Mouse (Mus musculus) midbrain, embryonic 16.5 days (tissue): ENCODE data around the gene Bckdha. TPM values are rescaled to one million over a fixed set of nuclear protein-coding genes. Genes with fewer than 3 reads are reported as not detected.

Source experiments
- ATAC-seq: fragments of 200-750 bp; cut with Nextera tagmentation; 2 replicates; pipeline ENCODE4 v1.8.0; 2017; ENCODE audit warnings: moderate TSS enrichment
- H3K27ac ChIP-seq: fragments of 300-500 bp; sonication (generic); 2 replicates; pipeline ENCODE4 v1.5.1; 2014; ENCODE audit warnings: mild to moderate bottlenecking, low read length, mixed read lengths
- H3K27me3 ChIP-seq: fragments of 300-500 bp; sonication (generic); 2 replicates; pipeline ENCODE4 v1.6.1; 2014; ENCODE audit warnings: low read depth, low read length, mixed read lengths; ENCODE audit not compliant: control insufficient read depth, insufficient read depth
- H3K36me3 ChIP-seq: fragments of 300-500 bp; sonication (generic); 2 replicates; pipeline ENCODE4 v1.6.1; 2014; ENCODE audit warnings: mild to moderate bottlenecking, low read length, moderate library complexity, mixed read lengths; ENCODE audit not compliant: control insufficient read depth, insufficient read depth
- H3K4me1 ChIP-seq: fragments of 300-500 bp; sonication (generic); 2 replicates; pipeline ENCODE4 v1.6.1; 2014; ENCODE audit warnings: mild to moderate bottlenecking, low read length, mixed read lengths; ENCODE audit not compliant: control insufficient read depth, insufficient read depth
- H3K4me2 ChIP-seq: fragments of 300-500 bp; sonication (generic); 2 replicates; pipeline ENCODE4 v1.6.1; 2014; ENCODE audit warnings: mild to moderate bottlenecking, low read length, mixed read lengths
- H3K4me3 ChIP-seq: fragments of 300-500 bp; sonication (generic); 2 replicates; pipeline ENCODE4 v1.5.1; 2014; ENCODE audit warnings: low read depth, mild to moderate bottlenecking, low read length, moderate library complexity, mixed read lengths
- H3K9ac ChIP-seq: fragments of 300-500 bp; sonication (generic); 2 replicates; pipeline ENCODE4 v1.6.1; 2014; ENCODE audit warnings: low read depth, low read length, mixed read lengths
- H3K9me3 ChIP-seq: fragments of 300-500 bp; sonication (generic); replicated peaks from 2 replicates; pipeline ENCODE4 v1.6.1; 2014; ENCODE audit warnings: mild to moderate bottlenecking, low read length, mixed read lengths; ENCODE audit not compliant: control insufficient read depth, poor library complexity, severe bottlenecking
- WGBS: fragments of 180-500 bp; shearing (Covaris S2); extraction: QIAGEN DNeasy Blood & Tissue Kit; methylation state at CpG from one replicate; pipeline ENCODE4 v1.1.7; 2014; 5-methylcytosine and 5-hydroxymethylcytosine counted together
- polyA plus RNA-seq: library from polyadenylated mRNA; unstranded; fragments of >200 nt; fragmentation: Nextera tagmentation; extraction: Ambion mirVana; gene quantifications from 2 replicates; pipeline ENCODE4 v1.2.1, GENCODE M21; 2015

Gene Bckdha
- polyA plus RNA-seq, 1 experiment from 2014 or later: 41.4 TPM

DNA sequence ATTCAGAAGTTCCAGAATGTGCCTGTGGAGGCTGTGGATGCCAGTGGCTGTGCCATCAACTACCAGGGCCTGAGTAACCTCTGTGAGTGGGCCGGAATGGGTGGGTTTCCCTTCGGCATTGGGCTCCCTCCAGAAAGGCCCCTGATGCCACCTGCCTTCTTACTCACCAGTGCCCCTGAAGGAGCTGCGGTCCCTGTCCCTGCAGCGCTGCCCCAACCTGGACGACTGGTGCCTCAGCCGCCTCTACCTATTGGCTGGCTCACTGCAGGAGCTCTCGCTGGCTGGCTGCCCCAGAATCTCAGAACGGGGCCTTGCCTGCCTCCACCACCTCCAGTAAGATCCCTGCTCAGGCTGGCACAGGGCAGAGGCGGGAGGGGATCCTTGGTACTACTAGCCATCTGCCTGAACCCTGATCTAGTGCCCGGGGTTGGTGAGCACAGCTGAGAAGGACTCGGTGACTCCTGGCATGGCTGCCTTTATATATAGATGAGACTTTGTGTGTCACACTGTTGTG is 34.9 kb downstream of the Bckdha start:
- peaks cover 6% of the 10 kb centered on the region for H3K36me3 ChIP-seq
- no peak for ATAC-seq
- H3K4me1 ChIP-seq: peaks cover 10% of the 10 kb centered on the region
- H3K9ac ChIP-seq: no peak overlapping the region
- H3K27ac ChIP-seq: no peak overlapping the region
- H3K4me3 ChIP-seq: no peak overlapping the region
- peaks cover 7% of the 10 kb centered on the region for H3K27me3 ChIP-seq
- no peaks in the 10 kb centered on the region for H3K9me3 ChIP-seq
- H3K4me2 ChIP-seq: no peak overlapping the region
- 90% methylated on average over 11 of the region's 11 CpGs for WGBS

DNA sequence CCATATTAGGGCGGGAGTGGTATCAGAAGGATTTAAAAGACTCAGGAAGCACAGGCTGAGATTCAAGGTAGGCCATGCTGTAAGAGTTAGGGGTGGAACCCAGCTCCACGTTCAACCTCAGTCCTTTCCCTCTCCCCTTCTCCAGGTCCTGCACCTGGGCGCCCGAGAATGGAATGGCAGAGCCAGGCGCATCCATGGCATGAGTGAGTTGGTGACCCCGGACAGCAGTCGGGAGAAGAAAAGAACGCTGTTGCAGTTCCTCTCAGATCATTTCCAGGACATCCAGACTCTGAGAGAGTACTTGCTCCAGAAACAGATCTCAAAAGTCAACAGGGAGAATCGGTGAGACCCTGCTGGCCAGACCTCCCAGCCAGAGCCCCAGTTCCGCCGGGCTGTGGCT is 38.0 kb downstream of the Bckdha start:
- no peaks in the 10 kb centered on the region for H3K27me3 ChIP-seq
- H3K9ac ChIP-seq: no peak overlapping the region
- no peak overlapping the region for H3K4me3 ChIP-seq
- peaks cover 6% of the 10 kb centered on the region for H3K4me1 ChIP-seq
- WGBS: 93% methylated on average over 11 of the region's 11 CpGs
- H3K27ac ChIP-seq: no peak overlapping the region
- H3K4me2 ChIP-seq: no peak overlapping the region
- H3K9me3 ChIP-seq: no peaks in the 10 kb centered on the region
- no peak for ATAC-seq
- peaks cover 2% of the 10 kb centered on the region for H3K36me3 ChIP-seq

DNA sequence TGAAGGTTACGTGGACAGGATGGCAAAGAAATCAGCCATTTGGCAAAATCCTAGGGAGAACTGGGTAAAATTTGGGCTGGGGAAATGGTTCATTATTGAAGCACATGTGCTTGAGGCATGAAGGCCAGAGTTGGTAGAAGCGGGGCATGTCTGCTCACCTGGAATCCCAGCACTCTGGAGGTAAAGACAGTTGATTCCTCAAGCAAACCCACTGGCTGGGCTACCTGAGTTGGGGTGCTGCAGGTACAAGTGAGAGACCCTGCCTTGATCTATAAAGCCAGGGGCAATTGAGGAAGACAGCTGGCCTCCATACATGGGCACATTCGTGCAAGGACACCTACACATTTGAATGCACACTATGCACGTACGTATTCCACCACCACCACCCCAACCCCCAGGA is 38.7 kb downstream of the Bckdha start:
- Histone ChIP-seq H3K4me3 (peak overlapping the region; percentile 58), H3K9me3 (no peaks in the 10 kb centered on the region), H3K36me3 (peaks cover under 1% of the 10 kb centered on the region), H3K4me1 (peaks cover 6% of the 10 kb centered on the region), H3K27ac (no peak overlapping the region), H3K9ac (no peak overlapping the region), H3K27me3 (no peaks in the 10 kb centered on the region), H3K4me2 (peak overlapping the region; percentile 71)
- WGBS: 95% methylated on average over 5 of the region's 5 CpGs
- no peak for ATAC-seq

DNA sequence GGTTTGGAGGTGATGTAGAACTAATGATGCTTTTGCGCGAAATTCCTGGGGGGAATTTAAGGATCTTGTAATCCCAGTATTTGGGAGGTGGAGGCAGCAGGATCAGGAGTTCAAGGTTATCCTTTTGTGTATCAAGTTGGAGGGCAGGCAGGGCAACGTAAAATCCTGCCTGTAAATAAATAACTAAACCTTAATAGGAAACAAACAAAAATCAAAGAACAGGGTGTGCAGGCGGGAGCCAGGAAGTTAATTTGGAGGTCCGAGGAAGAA is 39.1 kb downstream of the Bckdha start:
- H3K27ac ChIP-seq: peak overlapping the region; percentile 68; the same call in 1 of the 2 replicates
- peak overlapping the region; percentile 58 for H3K4me3 ChIP-seq
- H3K36me3 ChIP-seq: no peaks in the 10 kb centered on the region; the same call in none of the 2 replicates
- no peaks in the 10 kb centered on the region for H3K27me3 ChIP-seq
- H3K4me2 ChIP-seq: peak overlapping the region; percentile 71
- 26% methylated on average over 5 of the region's 5 CpGs for WGBS
- peaks cover 6% of the 10 kb centered on the region for H3K4me1 ChIP-seq
- H3K9ac ChIP-seq: peak overlapping the region; percentile 68
- no peaks in the 10 kb centered on the region for H3K9me3 ChIP-seq
- ATAC-seq: no peak

DNA sequence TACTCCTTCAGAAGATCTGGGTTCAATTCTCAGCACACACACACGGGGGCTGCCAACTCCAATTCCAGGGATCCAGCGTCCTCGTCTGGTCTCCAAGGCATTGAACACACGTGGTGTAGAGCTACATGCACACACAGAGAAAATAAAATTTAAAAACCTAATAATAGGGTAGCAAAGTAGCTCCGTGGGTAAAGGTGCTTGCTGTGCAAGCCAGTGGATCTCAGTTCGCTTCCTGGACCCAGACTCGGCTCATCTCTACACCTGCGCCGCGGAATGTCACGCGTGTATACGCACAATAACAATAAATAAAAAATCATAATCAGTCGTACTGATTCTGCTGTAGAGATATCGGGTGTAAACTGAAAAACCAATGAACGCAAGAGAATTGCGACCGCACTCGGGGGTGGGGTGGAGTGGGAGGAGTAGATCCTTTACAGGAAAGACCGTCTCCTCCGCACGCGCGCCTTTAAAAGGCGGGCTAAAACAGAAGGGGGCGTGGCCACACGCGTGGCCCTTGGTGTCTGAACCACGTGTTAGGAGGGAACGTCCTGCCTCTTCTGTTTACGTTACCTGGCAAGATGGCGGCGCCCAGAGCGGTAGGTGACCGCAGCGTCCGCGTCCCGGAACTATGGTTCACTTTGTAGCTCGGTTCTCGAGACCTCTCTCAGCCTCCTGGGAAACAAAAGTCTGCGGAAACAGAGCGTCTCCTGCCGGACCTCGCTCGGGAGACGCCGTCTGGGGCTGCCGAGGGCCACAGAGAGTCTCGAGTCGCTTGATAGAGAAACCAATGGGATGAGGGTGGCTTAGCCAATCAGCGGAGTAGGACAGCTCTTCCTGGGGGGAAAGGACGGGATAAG is 39.7 kb downstream of the Bckdha start, which contains the start of gene Dmac2:
TSS of gene Dmac2 (plus strand) at position 550 of the 857 bp plus-strand sequence.
- peak within 1 kb of the TSS; percentile 68; the same call in 1 of the 2 replicates for H3K27ac ChIP-seq
- H3K9ac ChIP-seq: peak within 1 kb of the TSS; percentile 68
- WGBS: under 1% methylated on average over 53 of the region's 53 CpGs
- peaks cover 6% of the 10 kb centered on the region for H3K4me1 ChIP-seq
- H3K9me3 ChIP-seq: no peaks in the 10 kb centered on the region
- H3K4me3 ChIP-seq: peak within 1 kb of the TSS; percentile 58
- no peaks in the 10 kb centered on the region; the same call in none of the 2 replicates for H3K36me3 ChIP-seq
- H3K4me2 ChIP-seq: peak within 1 kb of the TSS; percentile 71
- ATAC-seq: peak; percentile 95
- no peaks in the 10 kb centered on the region for H3K27me3 ChIP-seq

DNA sequence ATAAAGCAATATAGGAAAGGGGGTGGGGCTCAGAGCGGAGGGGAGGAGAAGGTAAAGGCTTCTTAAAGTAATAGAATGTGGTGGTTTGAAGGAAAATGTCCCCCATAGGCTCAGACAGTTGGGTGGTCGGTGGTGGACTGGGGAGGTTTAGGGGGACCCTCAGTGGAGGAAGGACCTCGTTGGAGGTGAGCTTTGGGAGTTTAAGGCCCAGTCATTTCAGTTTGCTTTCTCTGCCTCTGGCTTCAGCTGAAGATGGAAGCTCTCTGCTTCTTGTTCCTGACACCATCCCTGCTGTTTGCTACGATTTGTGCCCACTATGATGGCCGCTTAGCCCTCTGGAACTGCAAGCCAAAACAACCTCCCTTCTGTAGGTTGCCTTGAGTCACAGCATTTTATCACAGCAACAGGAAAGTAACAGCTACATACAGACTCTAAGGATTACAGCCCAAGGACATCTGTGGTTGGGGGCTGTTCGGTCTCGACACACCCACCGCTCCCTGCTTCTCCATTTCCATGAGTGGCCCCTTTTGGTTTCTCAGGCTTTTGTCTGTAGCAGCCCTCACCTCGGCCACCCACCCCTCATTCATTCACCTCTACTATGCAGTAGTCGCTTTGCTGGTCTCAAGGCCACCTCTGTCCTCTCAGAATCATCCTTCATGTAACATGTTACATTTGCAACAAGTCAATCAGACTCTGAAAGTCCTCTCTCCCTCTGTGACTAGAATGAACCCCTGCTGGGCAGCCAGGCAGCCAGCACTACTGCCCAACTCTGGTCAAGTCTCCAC is 41.2 kb downstream of the Bckdha start:
- Histone ChIP-seq H3K4me1 (peaks cover 6% of the 10 kb centered on the region), H3K4me2 (no peak overlapping the region), H3K4me3 (no peak overlapping the region), H3K27ac (no peak overlapping the region), H3K9me3 (no peaks in the 10 kb centered on the region), H3K9ac (no peak overlapping the region), H3K36me3 (no peaks in the 10 kb centered on the region), H3K27me3 (no peaks in the 10 kb centered on the region)
- ATAC-seq: no peak
- 86% methylated on average over 10 of the region's 10 CpGs for WGBS

DNA sequence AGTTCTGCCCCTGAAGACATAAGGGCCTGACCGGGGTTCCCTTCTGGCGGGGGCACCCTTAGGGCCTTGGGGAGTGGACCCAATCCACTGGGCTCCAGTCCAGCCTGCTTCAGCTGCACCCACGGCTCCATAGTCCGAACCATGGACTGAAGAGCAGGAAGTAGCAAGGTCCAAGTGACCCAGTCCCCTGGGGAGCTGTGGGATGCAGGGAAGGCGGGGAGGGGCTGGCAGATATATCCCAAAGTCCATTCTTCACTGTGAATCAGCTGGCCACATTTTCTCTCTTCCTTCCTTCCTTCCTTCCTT is 43.1 kb downstream of the Bckdha start, which contains the start of gene Erich4:
TSS of gene Erich4 (minus strand) at position 187 of the 306 bp plus-strand sequence.
- H3K4me3 ChIP-seq: no peak within 1 kb of the TSS
- H3K9ac ChIP-seq: no peak within 1 kb of the TSS
- no peaks in the 10 kb centered on the region for H3K9me3 ChIP-seq
- ATAC-seq: no peak
- WGBS: 90% methylated on average over 5 of the region's 5 CpGs
- H3K4me1 ChIP-seq: peaks cover 6% of the 10 kb centered on the region
- no peak within 1 kb of the TSS for H3K4me2 ChIP-seq
- no peaks in the 10 kb centered on the region for H3K27me3 ChIP-seq
- no peaks in the 10 kb centered on the region for H3K36me3 ChIP-seq
- no peak within 1 kb of the TSS for H3K27ac ChIP-seq

DNA sequence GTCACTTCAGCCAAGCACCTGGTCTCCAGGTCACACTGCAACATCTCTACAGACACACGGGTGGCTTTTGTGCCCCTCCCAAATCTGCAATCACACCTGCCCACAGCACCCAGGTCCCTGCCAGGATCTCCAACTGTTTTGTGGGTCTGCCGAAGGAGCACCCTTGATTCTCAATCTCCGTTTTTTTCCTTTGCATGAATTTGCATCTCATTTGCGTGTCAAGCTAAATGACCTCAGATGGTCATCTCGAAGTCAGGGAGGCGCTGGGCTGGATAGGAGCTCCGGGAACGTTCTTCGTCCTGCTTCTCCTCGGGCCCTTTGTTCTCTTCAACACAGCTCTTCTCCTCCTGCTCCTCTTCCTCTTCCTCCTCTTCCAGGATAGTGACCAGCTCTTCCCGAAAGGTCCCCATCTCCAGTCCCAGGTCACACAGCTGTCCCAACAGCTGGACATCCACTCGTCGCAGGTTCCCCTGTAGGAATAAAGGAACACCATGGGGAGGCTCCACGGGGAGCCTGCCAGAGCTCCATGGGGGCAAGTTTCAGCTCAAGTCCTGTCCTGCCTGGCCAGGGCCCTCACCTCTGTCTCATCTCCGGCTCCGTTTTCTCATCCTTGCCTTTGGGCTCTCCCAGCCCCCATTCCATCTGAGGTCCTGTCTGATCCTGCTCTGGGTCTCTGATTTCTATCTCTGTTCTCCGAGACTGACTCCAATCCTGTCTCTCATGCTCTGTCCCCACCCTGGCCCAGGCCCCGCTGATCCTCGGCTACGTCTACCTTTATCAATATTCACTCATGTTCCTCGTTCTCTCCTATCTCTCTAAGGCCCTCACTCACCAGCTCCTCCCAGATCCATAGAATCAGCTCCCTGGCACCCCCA is 43.7 kb downstream of the Bckdha start:
- Histone ChIP-seq H3K4me3 (no peak overlapping the region), H3K27me3 (no peaks in the 10 kb centered on the region), H3K4me1 (peaks cover 5% of the 10 kb centered on the region), H3K27ac (no peak overlapping the region), H3K4me2 (no peak overlapping the region), H3K9me3 (no peaks in the 10 kb centered on the region), H3K9ac (no peak overlapping the region), H3K36me3 (no peaks in the 10 kb centered on the region)
- no peak for ATAC-seq
- 73% methylated on average over 21 of the region's 21 CpGs for WGBS
